Mouse (Mus musculus) spleen, adult 2 months (tissue): ENCODE measurements around the gene Pelo. TPM values are rescaled to one million over a fixed set of nuclear protein-coding genes. Genes with fewer than 3 reads are reported as not detected.
A peak's percentile ranks its signal among the peaks of the same experiment; 100 is the strongest.

Source experiments
- DNase-seq, 2 experiments: peaks; one replicate each; pipeline versions ENCODE4 v3.0.0 to v3.0.0-alpha.2; 2012 to 2021; ENCODE audit warnings: low spot score in 2 of 2, low read depth in 1 of 2
- H3K27ac ChIP-seq: fragments of 200-500 bp; 2 replicates; pipeline ENCODE4 v1.5.1; 2012; ENCODE audit warnings: low read length, inconsistent platforms; ENCODE audit not compliant: insufficient read depth
- H3K27me3 ChIP-seq: fragments of 200-500 bp; 2 replicates; pipeline ENCODE4 v1.6.1; 2012; ENCODE audit warnings: mild to moderate bottlenecking, moderate library complexity, low read length, inconsistent platforms; ENCODE audit not compliant: control insufficient read depth, insufficient read depth
- H3K36me3 ChIP-seq: fragments of 200-500 bp; 2 replicates; pipeline ENCODE4 v1.6.1; 2012; ENCODE audit warnings: mild to moderate bottlenecking, low read length, inconsistent platforms; ENCODE audit not compliant: control insufficient read depth, insufficient read depth
- H3K4me1 ChIP-seq: fragments of 200-500 bp; 2 replicates; pipeline ENCODE4 v1.6.1; 2011; ENCODE audit warnings: inconsistent platforms; ENCODE audit not compliant: control insufficient read depth, insufficient read depth, insufficient read length
- H3K4me3 ChIP-seq: fragments of 200-500 bp; 2 replicates; pipeline ENCODE4 v1.5.1; 2011; ENCODE audit warnings: mild to moderate bottlenecking, inconsistent platforms; ENCODE audit not compliant: insufficient read depth, insufficient read length; ENCODE audit errors: extremely low read depth
- CTCF ChIP-seq: fragments of 200-500 bp; IDR thresholded peaks from 2 replicates; pipeline ENCODE4 v1.5.1; 2011; ENCODE audit warnings: mild to moderate bottlenecking, inconsistent platforms; ENCODE audit not compliant: insufficient read depth, insufficient read length, insufficient replicate concordance; ENCODE audit errors: extremely low read depth
- POLR2A ChIP-seq: fragments of 200-500 bp; IDR thresholded peaks from 2 replicates; pipeline ENCODE4 v1.6.1; 2011; ENCODE audit warnings: low read depth, low read length, inconsistent platforms
- WGBS: fragments of 180-500 bp; shearing (Covaris S2); methylation state at CpG from one replicate; pipeline ENCODE4 v1.1.7; 2018; 5-methylcytosine and 5-hydroxymethylcytosine counted together
- polyA plus RNA-seq: library from polyadenylated mRNA; depleted of rRNA; stranded (reverse); fragments of >200 nt; gene quantifications from 2 replicates; pipeline ENCODE4 v1.2.3, GENCODE M21; 2012

The Pelo gene
- polyA plus RNA-seq, 1 experiment, result 17.3 TPM

GRCm38 (mm10) chr13:115098227-115098626, 8.2 kb upstream of the Pelo start:
- Histone ChIP-seq H3K27me3 (peaks cover 4% of the 10 kb centered on the region), H3K36me3 (no peaks in the 10 kb centered on the region), H3K4me3 (no peak overlapping the region), H3K27ac (no peak overlapping the region), H3K4me1 (peaks cover 2% of the 10 kb centered on the region; the same call in 1 of the 2 replicates)
- no peak for DNase-seq
- WGBS, result 72% methylated on average over 3 of the region's 3 CpGs
- TF ChIP-seq CTCF (no peak), POLR2A (no peak)

- Histone ChIP-seq H3K27ac (no peak overlapping the region), H3K4me3 (no peak overlapping the region), H3K36me3 (no peaks in the 10 kb centered on the region), H3K27me3 (peaks cover 2% of the 10 kb centered on the region), H3K4me1 (peaks cover 2% of the 10 kb centered on the region; the same call in 1 of the 2 replicates)
- TF ChIP-seq POLR2A (no peak), CTCF (no peak)
- 75% methylated on average over 5 of the region's 5 CpGs for WGBS
- no peak for DNase-seq
These were observed 7.0 kb upstream of the Pelo start for GRCm38 (mm10) chr13:115096965-115097364.

GRCm38 (mm10) chr13:115096216-115096615, 6.2 kb upstream of the Pelo start:
- no peak overlapping the region for H3K27ac ChIP-seq
- TF ChIP-seq POLR2A (no peak), CTCF (no peak)
- no peak for DNase-seq
- 0 out of 2 replicates have a peak, but pooled peaks cover 2% of the 10 kb centered on the region for H3K4me1 ChIP-seq
- 64% methylated on average over 2 of the region's 2 CpGs for WGBS
- no peak overlapping the region for H3K4me3 ChIP-seq
- H3K36me3 ChIP-seq, result no peaks in the 10 kb centered on the region
- H3K27me3 ChIP-seq, result no peaks in the 10 kb centered on the region; the same call in 1 of the 2 replicates

- H3K27ac ChIP-seq, result no peak overlapping the region
- no peak for DNase-seq
- no peaks in the 10 kb centered on the region; the same call in 1 of the 2 replicates for H3K27me3 ChIP-seq
- H3K4me3 ChIP-seq, result no peak overlapping the region
- H3K4me1 ChIP-seq, result 0 out of 2 replicates have a peak, but pooled peaks cover 2% of the 10 kb centered on the region
- TF ChIP-seq CTCF, result no peak
- TF ChIP-seq POLR2A, result no peak
- no peaks in the 10 kb centered on the region for H3K36me3 ChIP-seq
- 91% methylated on average over 2 of the region's 2 CpGs for WGBS
These were observed 5.4 kb upstream of the Pelo start for GRCm38 (mm10) chr13:115095392-115095791.

- 58% methylated on average over 3 of the region's 3 CpGs for WGBS
- peaks cover 9% of the 10 kb centered on the region; the same call in 1 of the 2 replicates for H3K4me1 ChIP-seq
- TF ChIP-seq CTCF (no peak), POLR2A (no peak)
- no peak for DNase-seq
- H3K4me3 ChIP-seq, result no peak overlapping the region
- no peak overlapping the region for H3K27ac ChIP-seq
- H3K27me3 ChIP-seq, result no peaks in the 10 kb centered on the region
- peaks cover 2% of the 10 kb centered on the region; the same call in 1 of the 2 replicates for H3K36me3 ChIP-seq
These were observed 1.5 kb upstream of the Pelo start for GRCm38 (mm10) chr13:115091511-115091910.

GRCm38 (mm10) chr13:115090977-115091445, 1.0 kb upstream of the Pelo start:
- Histone ChIP-seq H3K27ac (no peak overlapping the region), H3K4me1 (peaks cover 9% of the 10 kb centered on the region; the same call in 1 of the 2 replicates), H3K4me3 (peak overlapping the region; percentile 72), H3K36me3 (peaks cover 2% of the 10 kb centered on the region; the same call in 1 of the 2 replicates), H3K27me3 (no peaks in the 10 kb centered on the region)
- DNase-seq, result no peak
- TF ChIP-seq CTCF, result no peak
- TF ChIP-seq POLR2A, result no peak
- WGBS, result 42% methylated on average over 9 of the region's 9 CpGs

- DNase-seq, result peak in 1 of 2 experiments; percentile 21
- no peak for TF ChIP-seq CTCF
- TF ChIP-seq POLR2A, result no peak
- peaks cover 2% of the 10 kb centered on the region; the same call in 1 of the 2 replicates for H3K36me3 ChIP-seq
- 7% methylated on average over 34 of the region's 35 CpGs for WGBS
- no peaks in the 10 kb centered on the region for H3K27me3 ChIP-seq
- H3K27ac ChIP-seq, result peak overlapping the region; percentile 71
- H3K4me3 ChIP-seq, result peak overlapping the region; percentile 72
- peaks cover 9% of the 10 kb centered on the region; the same call in 1 of the 2 replicates for H3K4me1 ChIP-seq
These were observed 476 bp downstream of the Pelo start for GRCm38 (mm10) chr13:115089395-115090025.
